Mouse (Mus musculus) urinary bladder, postnatal 14 days (tissue): ENCODE measurements around the gene Dohh.

Experiments
- DNase-seq: peaks from one replicate; pipeline ENCODE4 v3.0.0; 2021; ENCODE audit warnings: low spot score

Dohh gene

DNA sequence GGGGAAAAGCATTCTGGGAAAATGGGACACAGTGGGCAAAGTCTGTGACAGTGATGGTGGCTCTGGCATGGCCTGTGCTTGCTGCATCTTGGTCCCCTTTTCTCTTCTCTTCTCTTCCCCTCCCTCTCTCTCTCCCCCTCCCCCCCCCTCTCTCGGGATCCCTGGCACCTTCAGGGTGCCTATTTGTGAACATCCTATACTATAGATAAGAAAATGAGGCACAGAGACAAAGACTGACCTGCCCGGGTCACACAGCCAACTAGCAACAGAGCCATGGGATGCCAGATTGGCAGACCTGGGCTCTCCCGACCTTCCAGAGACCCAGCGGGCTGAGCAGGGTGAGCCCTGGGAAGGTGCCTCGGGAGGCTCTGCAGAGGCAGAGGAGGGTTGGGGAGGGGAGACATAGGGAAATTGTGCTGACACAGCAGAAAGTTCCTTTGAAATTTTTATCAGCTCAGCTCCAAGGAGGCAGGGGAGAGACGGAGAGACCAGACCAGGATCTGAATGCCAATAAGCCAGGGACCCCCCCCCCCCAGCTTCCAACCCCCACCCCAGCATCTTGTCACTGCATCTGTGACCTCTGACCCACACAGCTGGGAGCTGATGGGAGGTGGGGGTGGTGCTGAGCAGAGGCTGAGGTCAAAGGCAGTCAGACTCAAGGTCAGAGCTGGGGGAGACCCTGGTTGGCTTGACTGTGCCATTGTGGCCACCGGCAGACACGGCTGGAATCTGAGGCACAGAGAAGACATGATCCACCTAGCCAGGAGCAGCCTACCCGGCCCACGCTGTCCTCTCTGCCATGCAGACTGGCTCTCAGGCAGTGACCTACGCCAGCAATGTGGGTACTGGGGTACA, 34.2 kb downstream of the Dohh start:
- DNase-seq: peak; percentile 2

DNA sequence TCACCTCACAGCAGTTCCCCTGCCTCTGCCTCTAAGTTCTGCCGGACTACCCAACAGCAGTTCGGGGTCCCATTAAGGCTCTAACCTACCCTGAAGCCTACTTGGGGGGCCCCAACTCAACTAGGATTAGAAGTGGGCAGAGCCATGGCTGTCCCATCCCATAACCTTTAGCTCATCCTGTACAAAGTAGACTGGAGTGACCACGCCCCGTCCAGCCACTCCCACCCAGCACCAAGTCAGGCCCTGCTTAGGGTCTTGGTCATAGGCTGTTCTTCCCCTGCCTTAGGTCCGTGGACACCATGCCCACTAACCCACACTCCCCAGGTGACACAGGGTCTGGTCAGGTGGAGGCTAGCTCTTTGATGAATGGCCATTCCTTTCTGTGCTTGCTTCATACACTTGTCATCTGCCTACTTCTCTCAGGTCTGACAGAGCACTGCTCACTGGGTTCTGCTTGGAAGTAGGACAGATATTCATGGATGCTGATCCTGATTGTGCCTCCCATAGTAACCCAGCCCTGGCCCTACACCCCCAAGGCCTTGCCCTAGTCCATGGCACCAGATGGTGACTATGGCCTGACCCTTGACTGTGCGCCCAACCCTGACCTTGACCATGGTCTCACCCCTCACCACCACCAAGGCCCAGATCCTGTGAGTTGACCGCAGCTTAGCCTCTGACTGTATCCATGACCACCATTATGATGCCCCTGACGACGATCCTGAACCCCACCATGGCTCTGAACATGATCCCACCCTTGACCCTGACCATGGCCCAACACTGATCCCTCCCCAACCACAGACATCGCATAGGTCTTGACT, 35.1 kb downstream of the Dohh start:
- DNase-seq: no peak

DNA sequence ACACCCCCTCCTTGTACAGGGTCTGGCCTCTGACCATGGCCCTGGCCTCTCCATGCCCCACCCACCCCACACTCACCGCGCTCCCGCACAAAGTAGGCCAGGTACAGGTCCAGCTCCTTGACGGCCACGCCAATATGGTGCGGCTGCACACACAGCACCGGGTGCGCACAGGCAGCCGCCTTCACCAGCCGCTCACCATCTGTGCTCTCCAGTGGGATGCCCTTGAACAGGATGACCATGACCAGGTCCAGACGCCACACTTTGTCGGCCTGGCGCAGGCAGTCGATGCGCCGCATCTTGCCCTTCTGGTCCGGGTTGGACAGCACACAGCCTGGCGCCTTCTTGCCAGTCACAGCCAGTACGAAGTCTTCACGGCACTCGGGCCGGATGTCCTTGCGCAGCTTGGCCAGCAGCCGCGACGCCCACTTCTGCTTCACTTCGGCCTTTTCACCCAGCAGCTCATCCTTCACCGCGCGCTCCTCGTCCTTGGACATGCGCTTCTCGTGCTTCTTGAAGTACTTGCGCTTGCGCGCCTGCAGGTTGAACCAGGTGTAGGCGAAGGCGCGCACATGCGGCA, 36.1 kb downstream of the Dohh start:
- DNase-seq: peak; percentile 6

DNA sequence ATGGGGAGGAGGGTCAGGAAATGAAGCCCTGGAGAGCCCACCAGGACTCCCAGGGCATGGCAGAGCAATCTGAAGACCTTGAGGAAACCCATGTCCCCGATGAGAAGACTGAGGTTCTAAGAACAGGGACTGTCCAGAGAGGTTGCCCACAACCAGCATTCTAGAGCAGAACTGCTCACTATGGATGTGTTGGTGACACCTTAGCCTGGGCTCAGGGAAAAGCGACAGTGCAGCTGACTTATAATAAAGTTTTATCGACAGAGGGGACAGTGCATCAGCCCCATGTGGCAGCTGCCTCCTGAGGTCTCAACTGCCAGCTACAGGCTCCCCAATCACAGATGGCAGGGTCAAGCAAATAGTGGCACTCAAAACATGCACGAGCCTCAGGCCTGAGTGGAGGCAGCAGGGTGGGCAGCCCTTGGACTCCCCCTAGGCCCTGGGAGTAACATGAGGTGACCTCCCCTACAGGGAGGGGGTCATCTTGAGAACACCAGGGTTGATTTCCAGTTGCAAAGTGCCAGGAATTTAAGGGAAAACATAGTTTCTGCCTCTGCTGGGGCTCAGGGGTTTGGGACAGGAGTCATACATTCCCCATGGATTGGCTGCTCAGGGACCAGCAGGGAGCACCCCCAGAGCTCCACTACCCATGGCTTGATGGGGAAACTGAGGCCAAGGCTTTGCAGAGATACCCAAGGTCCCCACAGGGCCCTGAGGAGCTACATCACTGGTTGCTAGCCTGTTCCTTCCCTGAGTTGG, 37.0 kb downstream of the Dohh start:
- peak; percentile 2 for DNase-seq

DNA sequence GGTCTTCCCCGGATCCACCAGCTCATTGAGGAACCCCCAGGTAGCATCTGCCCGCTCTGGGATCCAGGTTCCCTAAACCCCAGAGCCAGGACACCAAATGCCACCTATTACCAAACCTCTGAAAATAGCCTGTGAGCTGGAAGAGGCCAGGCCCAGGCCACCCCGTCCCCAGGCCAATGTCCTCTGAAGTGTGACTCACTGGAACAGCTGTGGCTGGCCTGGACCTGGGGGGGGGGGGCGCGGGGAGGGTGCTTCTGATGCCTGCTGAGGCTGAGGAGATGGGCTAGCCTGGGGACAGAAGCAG, 37.5 kb downstream of the Dohh start:
- DNase-seq: peak; percentile 5

DNA sequence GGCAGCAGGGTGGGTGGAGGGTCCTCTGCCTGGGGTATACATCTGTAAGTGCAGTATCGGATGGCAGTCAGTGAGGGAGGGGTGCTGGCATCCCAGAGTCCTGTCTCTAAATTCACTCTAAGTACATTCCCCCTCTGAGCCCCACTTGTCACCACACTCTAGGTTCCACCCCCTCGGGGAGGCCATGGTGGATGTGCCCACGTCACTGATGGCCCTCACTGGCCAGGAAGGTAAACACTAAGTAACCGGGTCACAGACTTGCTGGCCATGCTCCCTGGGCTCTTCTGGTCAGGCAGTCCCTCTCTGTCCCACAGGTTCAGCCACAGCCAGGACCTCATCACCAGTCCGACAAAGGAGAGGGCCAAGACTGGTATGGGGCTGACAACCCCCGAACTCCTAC, 38.0 kb downstream of the Dohh start:
- peak; percentile 2 for DNase-seq

DNA sequence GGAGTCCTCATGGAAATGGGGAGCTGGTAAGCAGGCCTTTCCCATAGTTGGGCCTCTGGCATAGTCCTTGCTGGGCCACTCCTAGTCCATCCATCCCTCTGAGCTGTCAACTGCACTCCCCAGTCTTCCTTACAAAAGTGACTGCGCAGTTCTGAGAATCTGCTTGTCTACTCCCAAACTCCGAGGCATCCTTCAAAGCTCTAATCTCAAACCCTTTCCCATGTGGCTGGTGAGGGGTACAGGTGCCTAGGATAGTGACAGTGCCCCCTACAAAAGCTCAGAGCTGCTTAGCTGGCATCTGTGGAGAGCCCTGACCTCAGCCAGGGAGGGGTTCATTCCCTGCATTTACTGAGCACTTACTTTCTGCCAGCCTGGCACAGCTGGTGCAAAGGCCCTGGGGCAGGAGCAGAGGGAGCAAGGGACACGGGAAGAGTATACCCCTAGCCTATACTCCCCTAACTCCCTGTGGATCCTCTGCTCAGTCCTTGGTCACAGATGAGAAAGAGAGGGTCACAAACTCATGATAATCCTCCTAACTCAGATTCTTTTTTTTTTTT, 38.5 kb downstream of the Dohh start:
- DNase-seq: no peak

DNA sequence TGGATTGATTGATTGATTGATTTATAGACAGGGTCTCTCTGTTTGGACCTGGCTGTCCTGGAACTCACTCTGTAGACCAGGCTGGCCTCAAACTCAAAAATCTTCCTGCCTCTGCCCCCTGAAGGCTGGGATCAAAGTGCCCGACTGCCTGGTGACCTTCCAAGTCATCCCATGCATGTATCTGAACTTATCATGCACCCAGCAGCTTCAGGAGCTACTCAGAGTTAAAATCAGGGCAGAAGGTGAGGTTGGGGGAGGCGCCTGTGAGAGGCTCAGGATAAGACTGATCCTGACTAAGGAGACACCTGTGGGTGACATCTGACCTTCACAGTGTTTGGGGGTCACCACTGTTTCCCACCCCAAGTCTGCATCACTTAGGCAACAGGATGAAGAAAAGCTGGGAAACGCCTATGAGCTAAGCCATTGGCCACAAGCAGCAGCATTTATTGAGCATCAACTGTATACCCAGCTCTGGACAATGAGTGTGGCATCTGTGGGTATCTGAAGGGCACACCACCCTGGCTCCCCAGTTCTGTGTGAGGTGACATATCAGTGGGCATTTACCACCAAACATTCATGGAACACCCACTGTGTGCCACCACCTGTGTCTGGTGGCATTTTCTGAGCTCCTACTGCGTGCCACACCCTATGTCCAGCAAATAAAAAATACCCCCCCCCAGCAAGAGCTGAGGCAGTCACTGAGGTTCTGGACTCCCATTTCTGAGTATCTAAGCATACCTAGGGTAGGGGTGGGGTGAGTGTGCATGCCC, 39.4 kb downstream of the Dohh start:
- no peak for DNase-seq

DNA sequence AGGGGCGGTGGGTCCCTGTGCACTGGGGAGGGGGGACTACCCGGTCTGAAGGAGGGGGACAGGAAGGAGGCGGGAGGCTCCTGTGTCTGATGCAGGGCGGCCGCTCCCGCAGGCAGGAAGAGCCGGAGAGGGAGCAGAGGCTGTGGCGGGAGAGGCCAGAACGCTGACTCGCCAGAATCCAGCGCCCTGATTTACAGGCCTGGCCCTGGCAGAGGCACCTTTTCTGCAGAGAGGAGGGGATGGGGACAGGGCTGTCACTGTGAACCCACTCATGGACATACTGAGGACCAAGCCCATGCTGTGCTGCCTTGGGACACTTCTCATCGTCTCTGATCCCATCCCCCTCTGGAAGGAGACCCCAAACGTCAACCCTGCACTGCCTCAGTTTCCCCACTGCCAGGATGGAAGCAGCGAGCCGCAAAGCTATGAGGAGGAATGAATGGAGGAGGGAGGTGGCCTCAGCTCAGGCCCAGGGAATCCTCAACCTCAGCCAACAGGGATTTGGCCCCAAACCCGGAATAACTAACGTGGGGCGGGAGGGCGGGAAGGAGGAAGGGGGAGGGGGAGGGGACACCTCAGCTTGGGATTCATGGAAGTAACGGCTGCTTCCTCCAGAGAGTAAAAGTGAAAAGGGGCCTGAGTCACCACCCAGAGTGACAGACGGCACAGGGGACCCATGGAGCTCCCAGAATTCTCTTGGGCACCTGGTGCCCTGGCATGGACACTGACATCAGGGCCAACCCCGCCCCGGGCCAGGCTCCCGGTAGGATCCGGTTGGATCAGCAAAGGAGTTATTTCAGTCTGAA, 40.2 kb downstream of the Dohh start:
- peak; percentile 57 for DNase-seq

DNA sequence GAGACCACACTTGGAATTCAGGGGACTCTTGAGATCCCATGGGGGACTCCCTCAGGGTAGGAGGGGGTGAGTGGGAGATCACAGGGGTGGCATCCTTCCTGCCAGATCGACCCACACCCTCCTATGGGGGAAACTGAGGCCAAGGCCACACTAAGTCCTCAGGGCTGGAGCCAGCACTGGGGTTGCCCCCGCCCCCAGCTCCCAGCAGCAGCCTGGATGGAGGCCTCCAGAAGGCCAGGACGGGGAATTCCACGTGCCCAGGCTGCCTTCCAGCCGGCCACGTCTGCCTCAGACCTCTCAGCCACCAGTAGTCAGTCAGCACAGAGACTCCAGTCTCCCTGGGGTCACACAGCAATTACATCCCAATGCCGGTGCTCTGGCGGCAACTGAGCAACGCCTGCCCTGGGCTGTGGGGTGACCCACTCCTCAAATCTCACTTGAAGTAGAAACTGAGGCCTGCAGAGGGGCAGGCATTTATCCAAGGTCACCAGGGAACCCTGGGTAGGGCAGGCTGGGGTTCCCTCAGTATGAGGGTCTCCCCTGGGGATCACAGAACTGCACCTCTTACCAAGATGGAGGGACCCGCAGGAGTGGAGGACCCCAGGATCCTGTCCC, 41.1 kb downstream of the Dohh start:
- peak; percentile 29 for DNase-seq

DNA sequence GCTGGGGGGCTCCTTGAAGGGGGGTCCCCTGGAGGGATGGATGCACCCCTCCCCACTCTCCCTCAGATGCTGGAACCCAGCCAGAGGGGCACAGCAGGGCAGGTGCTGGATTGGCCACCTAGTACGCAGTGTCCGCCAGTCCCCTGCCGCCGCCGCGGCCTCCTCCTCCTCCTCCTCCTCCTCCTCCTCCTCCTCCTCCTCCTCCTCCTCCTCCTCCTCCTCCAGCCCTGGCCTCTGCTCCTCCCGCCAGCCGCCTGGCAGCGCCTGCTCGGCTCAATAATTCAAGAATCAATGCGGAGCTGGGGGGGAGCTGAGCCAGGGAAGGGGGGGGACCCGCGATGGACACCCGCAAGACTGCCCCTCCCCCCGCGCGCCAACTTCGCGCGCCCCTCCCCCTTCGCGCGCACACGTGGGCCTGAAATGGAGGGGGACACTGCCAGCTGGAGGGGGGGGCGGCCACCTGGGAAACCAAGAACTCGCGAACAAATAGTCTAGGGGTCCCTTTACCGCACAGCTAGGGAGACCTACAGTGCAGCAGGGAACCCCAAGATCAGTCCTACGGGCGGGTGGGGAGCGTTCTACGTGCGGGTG, 41.9 kb downstream of the Dohh start:
- DNase-seq: peak; percentile 27

DNA sequence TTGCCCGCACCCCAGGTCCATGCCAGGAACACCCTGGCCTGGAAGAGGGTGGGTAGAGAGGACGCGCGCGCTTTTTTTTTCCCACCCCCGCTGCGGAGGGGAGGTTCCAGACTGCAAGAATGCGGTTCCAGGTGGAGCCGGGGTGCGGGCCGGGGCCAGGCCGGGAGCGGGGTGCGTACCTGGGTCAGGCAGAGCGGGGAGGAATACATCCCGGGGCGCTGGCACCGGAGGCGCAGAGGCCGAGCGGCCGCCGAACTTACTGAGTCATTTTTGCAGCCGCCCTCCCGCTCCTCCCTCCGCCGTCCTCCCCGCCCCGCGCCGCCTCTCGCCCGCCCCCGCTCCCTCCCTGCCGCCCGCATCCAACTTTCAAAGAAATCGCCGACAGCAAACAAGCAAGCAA, 42.7 kb downstream of the Dohh start:
- peak; percentile 79 for DNase-seq

DNA sequence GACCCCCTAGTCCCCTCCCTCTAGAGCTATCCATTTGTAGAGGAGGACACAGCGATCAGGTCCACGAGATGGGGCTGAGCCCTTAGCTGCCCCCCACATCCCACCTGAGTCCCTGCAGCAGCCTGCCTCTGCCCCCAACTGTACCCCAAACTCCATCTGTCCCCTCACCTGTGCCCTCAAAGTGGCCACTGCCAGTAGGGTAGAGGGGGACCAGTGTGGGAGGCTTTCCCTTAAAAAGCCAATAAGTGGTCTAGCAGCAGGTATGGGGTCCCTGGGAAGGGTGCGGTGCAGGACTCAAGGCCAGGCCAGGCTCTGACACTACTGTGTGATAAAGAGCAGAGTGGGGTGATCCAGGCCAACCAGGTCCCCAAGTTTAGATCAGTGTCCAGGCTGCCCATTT, 43.1 kb downstream of the Dohh start:
- DNase-seq: no peak

DNA sequence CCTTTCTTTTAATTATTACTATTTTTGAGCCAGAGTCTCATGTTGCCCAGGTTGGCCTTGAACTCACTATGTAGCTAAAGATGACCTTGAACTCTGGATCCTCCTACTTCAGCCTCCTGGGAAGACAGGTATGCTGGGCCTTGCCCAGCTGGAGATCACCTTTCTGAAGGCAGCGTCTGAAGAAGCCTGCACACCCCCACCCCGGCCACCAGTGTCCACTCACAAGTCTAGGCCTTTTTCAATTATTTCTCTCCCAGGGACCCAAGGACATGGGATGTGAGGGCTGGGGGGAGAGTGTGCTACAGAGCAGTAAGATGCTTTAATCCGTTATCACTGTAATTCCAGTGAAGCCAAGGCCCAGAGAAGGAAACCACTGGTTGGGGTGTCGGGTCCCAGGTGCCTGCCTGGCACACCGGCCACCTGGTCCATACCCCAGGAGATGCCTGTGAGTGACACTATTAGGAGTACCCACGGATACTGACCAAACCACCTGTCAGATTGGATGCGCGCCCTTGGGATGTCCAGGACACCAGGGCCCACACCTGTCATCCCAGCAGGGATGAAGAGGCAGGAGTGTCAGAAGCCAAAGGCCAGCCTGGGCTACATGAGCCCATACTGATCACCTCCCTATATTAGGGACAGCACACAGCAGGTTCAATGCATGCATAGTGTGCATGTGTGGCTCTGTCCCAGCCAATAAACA, 43.7 kb downstream of the Dohh start:
- DNase-seq: peak; percentile 5

DNA sequence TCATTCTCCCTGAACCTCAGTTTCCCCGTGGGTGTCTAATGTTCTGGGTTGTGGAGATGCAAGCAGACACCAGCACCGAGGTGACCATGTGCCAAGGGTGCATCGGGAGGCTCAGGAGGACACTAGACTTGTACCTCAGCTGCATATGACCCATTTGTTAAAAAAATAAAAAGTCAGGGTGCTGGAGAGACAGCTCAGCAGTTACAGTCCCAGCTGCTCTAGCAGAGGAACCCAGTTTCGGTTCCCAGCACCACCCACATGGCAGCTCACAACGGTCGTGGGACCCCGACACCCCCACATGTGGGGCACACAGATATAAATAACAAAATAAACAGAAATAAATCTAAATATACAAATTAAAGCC, 44.3 kb downstream of the Dohh start:
- DNase-seq: no peak

DNA sequence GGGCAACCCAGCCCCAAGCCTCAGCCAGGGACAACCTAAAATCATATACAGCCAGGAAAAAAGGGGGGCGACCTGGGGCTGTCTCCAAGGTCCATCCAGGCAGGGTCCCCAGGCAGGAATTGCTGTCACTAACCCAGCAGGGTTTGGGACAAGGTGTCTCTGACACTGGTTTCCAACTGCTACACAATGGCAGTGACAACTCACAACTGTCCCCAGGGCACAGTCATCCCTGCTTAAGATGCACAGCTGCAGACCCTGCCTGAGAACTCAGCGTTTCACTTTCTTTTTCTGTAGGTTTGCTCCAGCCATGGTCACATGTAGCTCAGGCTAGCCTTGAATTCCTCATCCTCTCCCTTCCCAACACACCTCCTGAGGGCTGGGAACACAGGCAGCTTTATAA, 44.9 kb downstream of the Dohh start:
- DNase-seq: no peak

DNA sequence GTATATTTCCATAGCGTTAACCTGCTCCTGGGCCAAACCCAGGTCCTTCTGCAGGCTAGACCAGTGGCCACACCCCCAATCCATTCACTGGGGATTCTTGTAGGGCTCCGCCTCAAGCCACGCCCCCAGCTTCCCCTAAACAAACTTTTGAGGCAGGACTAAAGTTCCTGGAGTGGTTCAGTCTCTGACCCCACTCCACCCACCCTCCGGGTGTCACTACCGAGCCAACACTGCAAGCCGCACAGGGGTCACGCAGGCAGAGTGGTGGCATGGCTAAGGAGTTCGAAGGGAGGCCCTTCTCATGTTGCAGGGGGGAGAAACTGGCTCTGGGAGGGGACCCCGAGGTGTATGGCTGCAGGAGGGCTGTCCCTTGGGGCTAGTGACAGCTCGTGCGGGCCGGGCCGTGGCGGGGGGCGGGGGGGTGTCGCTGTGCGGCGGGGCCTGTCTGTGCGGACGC, 45.4 kb downstream of the Dohh start:
- peak; percentile 91 for DNase-seq

DNA sequence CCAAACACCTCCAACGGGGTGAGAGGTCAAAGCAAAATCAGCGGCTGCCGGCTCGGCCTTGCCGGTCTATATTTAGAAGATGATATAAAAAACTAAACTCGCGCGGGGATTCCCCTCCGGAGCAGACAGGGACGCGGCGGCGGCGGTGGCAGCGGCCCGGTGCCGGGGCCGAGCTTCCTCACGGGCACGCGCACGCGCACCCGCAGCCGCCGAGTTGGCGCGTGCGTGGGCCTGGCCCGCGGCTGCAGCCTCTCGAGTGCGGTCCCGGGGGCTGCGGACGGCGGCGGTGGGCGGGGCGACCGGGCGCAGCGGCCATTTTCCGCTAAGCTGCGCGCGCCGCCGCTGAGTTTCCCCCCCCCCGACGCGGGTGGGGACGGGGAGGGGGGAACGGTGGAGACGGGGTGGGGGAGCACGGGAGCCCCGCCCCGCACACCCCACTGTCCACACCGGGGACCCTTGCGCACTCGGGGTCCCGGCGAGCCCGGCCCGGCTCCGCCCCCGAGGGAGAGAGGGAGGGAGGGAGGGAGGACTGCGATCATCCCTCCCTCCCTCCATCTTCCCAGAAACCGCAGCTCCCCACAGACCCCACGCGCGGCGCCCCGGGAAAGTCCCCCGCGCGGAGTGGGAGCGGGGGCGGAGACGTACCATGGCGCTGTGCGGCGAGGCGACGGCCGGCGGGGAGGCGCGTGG, 46.1 kb downstream of the Dohh start:
- DNase-seq: peak; percentile 74
